Mouse (Mus musculus): ENCODE measurements around the gene Dbf4. TPM values are rescaled to one million over a fixed set of nuclear protein-coding genes. Genes with fewer than 3 reads are reported as not detected.
A peak's percentile ranks its signal among the peaks of the same experiment; 100 is the strongest.

The Dbf4 gene
- total RNA-seq, 1 experiment from 2014 or later, result 74.9 TPM

DNA sequence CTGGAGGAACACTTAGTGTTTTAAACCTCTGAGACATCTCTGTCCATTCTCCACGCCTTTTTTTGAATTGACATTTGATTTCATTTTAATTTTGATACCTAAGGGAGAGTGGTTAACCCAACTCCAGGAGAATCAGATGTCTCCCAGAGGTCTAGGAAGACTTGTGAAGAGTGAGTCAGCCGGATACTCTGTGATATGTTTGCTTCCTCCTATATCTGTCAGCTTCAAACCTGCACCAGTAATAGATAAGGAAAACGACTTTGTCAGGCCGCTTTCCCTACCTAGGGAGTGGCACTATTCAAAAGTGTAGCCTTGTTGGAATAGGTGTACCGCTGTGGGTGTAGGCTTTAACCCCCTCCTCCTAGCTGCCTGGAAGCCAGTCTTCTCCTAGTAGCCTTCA is 53.7 kb downstream of the Dbf4 start:
- no peak for ATAC-seq (replicated peaks in 1 of 2; ENCODE audit: insufficient read depth in 1 of 2, low FRiP score in 2 of 2, low TSS enrichment in 1 of 2, low read depth in 1 of 2, poor library complexity in 2 of 2, severe bottlenecking in 2 of 2)

DNA sequence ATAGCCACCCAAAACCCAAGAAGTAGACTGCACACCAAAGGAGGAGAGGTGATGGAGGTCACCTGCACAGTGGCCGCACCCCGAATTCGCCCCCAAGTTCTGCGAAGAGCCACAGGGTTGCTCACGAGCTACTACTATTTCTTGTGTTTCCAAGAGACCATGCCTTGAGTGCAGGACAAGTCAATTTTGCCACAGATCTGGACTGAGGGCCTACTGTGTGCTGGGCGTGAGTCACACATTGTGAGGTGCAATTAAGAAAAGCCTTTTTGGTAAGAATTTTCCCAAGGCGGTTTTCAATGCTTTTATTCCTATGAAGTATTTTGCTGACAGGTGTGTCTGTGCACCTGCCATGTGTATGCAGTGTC is 54.2 kb downstream of the Dbf4 start:
- ATAC-seq (replicated peaks in 1 of 2; ENCODE audit: insufficient read depth in 1 of 2, low FRiP score in 2 of 2, low TSS enrichment in 1 of 2, low read depth in 1 of 2, poor library complexity in 2 of 2, severe bottlenecking in 2 of 2), result no peak

DNA sequence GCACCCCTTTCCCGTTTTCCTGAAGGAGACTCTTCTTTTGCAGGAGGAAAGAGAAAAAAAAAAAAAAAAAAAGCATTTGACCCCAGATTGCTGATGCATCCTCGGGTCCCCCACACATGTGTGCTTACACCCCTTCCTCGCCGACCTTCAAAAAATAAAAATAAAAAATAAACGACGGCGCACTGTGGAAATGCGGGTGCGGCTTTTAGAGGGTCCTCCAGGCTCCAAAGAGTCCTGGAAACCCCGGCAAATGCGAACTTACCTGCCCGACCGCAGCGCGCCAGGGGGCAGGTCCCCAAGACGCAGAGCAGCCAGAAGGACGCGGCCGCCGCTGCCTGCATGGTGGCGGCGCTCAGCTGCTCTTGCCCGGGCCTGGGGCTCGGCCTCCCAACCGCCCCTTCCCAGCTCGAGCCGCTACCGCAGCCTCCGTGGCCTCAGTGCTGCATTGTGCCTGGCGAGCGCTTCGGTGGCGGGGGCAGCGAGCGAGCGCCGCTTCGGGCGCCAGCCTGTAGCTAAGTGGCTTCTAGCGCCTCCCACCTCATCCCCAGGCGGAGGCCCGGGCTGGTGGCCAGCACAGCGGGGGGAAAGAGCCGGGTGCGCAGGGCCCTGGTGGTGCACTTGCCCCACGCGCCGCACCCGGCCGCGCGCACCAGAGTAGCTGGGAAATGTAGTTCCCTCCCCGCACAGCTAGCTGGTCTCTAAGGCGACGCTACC is 54.7 kb downstream of the Dbf4 start, which contains the start of gene Adam22:
Gene Adam22 (minus strand): TSS at position 547 of the 714 bp plus-strand sequence.
- peak; percentile 99 for ATAC-seq (replicated peaks in 1 of 2; ENCODE audit: insufficient read depth in 1 of 2, low FRiP score in 2 of 2, low TSS enrichment in 1 of 2, low read depth in 1 of 2, poor library complexity in 2 of 2, severe bottlenecking in 2 of 2)

DNA sequence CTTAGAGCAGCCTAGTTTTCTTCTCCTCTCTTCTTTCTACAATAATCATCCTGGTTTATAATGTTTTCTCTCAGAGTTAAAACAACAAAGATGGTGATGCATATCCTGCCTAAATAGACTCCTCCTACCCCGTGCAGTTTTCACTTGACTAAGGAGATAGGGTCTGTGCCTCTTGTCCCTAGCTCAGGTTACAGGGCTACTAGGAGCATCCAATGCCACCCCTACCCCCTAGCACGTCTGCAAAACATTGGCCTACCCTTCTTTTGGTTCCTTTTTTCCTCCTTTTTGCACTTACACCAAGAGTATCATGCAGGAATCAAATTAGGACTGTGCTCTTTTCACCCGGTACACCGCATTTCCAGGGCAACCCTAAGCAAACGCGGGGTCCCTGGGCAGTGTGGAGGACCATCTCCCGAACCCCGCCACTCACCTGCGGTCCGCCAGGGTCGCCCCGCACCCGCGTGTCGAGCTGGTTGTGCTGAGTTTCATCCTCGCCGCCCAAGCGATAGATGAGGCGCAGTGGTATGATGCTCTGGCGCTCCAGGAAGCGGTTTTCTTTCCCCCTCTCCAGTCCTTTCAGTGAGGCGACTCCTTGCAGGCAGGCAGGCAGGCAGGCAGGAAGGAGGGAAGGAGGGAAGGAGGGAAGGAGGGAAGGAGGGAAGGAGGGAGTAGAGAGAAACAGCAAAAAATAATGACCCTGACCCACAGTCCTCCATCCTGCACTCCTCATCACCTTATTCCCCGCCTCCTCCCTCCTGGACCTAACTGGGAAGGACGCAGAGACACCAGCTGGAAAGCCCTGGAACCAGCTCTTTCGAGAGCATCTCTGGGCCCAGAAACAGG is 55.5 kb downstream of the Dbf4 start:
- 0 out of 4 replicates have a peak, but pooled peaks have one; percentile 1 to 14 for ATAC-seq (replicated peaks in 1 of 2; ENCODE audit: insufficient read depth in 1 of 2, low FRiP score in 2 of 2, low TSS enrichment in 1 of 2, low read depth in 1 of 2, poor library complexity in 2 of 2, severe bottlenecking in 2 of 2)

DNA sequence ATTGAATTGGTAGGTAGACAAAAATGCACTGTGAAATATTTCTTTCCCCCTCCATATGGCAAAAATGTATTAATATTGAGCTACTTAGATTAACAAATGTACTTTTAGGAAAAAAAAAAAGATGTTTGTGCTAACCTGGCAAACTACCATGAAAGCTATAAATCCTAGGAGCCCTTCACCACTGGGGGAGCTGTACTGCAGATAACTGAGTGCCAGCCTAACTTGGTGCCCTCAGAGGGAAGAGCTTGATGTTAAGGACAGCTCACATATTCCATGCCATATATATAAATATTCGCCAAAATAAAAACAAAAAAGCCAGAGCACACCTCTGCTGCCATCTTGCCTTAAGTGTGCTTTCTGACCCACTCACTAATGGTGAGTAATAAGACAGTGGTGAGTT is 60.2 kb downstream of the Dbf4 start:
- ATAC-seq (replicated peaks in 1 of 2; ENCODE audit: insufficient read depth in 1 of 2, low FRiP score in 2 of 2, low TSS enrichment in 1 of 2, low read depth in 1 of 2, poor library complexity in 2 of 2, severe bottlenecking in 2 of 2), result 0 out of 4 replicates have a peak, but pooled peaks have one; percentile 13 to 49

DNA sequence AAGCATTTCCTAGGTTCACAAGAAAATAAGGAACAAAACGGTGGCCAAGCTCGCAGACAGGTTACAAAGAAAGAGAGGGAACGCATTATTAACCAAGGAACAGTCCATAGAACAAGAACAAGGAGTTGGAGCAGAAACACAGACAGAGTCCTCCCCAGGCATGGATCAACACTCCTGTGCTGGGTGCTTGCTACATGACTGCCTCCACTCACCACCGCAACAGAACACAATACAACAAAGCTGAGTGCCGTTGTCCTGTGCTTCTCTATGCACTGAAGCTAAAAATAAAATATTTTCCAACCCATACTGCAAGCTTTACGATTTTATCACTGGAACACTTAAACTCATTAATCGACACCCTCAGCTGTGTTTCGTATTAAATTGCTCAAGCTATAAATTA is 64.8 kb downstream of the Dbf4 start:
- no peak; a peak in 1 of 4 replicates for ATAC-seq (replicated peaks in 1 of 2; ENCODE audit: insufficient read depth in 1 of 2, low FRiP score in 2 of 2, low TSS enrichment in 1 of 2, low read depth in 1 of 2, poor library complexity in 2 of 2, severe bottlenecking in 2 of 2)

DNA sequence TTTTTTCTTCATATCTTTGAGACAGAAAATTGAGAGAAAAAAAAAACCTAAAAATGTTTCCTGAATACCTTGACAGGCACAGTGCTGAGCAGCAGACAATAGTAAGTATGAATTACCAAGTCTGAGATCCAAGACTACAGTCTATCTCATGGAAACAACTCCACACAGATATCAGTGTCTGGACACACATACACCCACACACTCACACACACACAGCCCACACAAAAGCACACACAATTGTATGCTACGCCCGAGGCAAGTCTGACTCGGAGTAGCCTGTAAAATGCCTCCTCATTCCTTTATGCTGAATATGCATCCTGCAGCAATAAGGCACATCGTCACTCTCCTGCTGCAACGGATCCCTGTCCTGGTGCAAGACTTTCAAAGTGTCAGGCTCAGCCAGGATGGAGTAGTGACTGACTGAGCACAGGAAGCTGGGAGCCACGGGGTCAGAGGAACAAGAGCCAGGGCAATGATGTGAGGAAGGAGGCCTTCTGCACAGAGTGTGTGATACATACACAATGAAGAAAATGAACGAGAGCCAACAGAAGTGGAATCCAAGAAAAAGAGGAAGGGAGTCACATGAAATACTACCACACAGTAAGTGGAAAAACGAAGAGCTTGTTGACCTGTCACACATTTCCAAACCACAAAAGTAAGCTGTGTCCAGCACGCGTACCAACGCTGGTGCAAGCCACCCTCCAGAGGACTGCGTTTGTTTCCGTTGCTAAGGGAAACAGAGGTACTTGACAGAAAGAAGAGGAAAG is 65.4 kb downstream of the Dbf4 start:
- ATAC-seq (replicated peaks in 1 of 2; ENCODE audit: insufficient read depth in 1 of 2, low FRiP score in 2 of 2, low TSS enrichment in 1 of 2, low read depth in 1 of 2, poor library complexity in 2 of 2, severe bottlenecking in 2 of 2), result peak; percentile 93 to 96

DNA sequence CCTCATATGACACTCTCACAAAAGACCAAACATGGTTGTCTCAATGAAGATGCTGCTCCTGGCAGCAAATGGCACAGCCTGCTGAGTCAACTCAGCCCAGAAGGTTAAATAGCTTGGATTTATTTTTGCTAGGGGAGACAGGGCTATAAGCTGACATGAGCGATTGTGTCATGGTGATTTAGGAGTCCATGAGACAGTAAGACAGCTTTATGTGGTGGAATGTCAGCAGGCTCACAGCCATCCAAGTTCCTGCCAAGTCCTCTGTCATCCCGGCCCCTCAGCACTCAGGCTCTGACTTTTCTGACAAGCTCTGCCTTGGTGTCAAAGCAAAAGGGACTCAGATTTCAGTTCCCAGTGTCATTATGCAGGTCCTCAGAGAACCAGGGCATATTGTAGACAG is 66.2 kb downstream of the Dbf4 start:
- ATAC-seq (replicated peaks in 1 of 2; ENCODE audit: insufficient read depth in 1 of 2, low FRiP score in 2 of 2, low TSS enrichment in 1 of 2, low read depth in 1 of 2, poor library complexity in 2 of 2, severe bottlenecking in 2 of 2), result no peak

DNA sequence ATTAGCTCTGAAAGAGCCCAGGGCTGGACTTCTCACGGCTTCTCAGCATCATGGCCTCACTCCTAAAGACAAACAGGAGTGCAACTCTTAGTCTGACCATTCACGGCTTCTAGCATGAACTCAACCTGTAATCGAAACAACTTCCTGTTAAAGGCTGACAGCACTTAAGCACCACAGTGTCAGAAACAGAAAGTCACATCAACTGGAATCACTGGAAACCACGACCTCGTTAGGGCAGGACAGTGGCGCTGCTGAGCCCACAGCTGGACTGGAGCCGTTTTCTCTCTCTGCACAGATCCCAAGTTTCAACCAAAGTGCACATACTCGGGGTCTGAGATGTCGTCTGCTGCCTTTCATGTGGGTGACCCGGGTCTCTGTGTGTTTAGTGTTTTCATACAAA is 73.0 kb downstream of the Dbf4 start:
- peak; percentile 50 to 73 for ATAC-seq (replicated peaks in 1 of 2; ENCODE audit: insufficient read depth in 1 of 2, low FRiP score in 2 of 2, low TSS enrichment in 1 of 2, low read depth in 1 of 2, poor library complexity in 2 of 2, severe bottlenecking in 2 of 2)

Other genes starting within 250 kb of the Dbf4 start
- gene Adam22, start 54.6 kb downstream of the Dbf4 start, total RNA-seq (2017), result 10.6 and 15.7 TPM in 2 replicates
- gene Slc25a40, start 134 bp upstream of the Dbf4 start, total RNA-seq (2017), result 12.5 and 14.9 TPM in 2 replicates
- gene Rundc3b, start 200.2 kb upstream of the Dbf4 start, total RNA-seq (2017), result 3.9 and 4.2 TPM in 2 replicates
- 3.1 and 5.0 TPM in 2 replicates for gene Abcb1a, start 237.4 kb upstream of the Dbf4 start, total RNA-seq (2017)

Measured in hematopoietic stem cell, adult 5-6 weeks (primary cell).